Mouse (Mus musculus): ENCODE measurements around the gene Cdk5r2. TPM values are rescaled to one million over a fixed set of nuclear protein-coding genes. Genes with fewer than 3 reads are reported as not detected.
A peak's percentile ranks its signal among the peaks of the same experiment; 100 is the strongest.

Gene Cdk5r2
- total RNA-seq, 2 experiments from 2014 or later, result 384 to 481 TPM

DNA sequence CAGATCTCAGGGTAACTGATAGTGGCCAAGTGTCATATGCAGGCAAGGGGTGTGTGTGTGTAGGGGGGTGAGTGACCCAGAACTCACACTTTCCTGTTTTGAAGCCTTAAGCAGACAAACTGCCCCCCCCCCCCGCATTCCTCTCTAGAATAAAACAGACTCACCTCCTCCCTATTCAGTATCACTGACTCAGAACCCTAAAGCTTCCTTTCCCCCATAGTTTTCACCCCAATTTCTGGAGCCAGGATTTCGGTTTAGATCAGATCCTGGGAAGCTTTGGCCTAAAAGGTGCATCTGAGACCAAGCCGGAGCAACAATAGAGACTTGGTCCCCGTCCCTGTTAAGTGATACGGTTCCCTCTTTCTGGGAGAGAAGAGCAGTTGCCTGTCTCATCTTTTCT, 28.7 kb downstream of the Cdk5r2 start:
- intact Hi-C loops (cut with DNase I), result loop anchor here (2.0 kb wide), 1 partner anchor 133 kb away; no protein-coding TSS in a partner anchor
- DNase-seq (ENCODE audit: low spot score in 2 of 2), result no peak

DNA sequence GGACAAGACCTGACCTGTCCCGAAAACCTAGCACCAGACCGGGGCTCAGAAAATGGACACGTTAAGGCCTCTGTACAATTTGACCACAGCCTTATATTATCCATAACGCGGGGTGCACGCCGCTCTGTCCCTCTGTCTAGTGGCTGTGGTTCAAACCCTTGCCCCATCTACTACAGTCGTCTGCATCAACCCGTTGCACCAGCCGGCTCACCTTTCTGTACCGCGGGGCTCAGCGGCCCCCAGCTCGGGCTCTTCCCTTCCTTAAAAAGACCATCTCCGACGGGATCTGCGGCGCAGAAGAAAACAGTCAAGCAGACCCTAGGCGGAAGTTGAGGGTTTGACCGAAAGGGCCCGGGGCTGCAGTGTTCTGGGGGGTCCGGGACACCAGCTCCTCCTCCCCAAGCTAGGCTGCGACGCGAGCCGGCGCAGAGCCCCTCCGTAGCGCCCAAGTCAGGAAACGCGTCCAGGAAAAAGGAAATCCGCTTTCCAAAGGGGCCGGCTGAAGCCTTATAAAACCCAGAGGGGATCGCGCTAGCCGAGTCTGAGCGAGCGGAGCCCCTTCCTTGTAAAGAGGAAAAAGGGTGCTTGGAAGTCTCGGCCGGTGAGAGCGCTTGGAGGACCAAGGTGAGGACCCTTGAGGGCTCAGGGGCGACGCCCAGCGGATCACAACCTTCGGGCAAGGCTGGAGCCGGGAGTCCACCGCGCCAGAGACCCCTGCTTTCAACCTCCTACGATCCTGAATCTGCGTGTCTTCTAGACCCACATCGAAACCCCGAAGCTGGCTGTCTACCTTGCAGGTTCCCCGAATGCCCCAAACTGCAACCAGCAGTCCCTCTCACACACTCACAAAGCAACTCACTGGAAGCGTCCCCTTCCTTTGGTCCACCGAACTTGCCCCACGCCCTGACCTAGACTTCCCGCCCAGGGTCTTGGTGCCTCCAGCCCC, 29.7 kb downstream of the Cdk5r2 start:
- intact Hi-C loops (cut with DNase I), result no loop called here
- no peak for DNase-seq (ENCODE audit: low spot score in 2 of 2)

DNA sequence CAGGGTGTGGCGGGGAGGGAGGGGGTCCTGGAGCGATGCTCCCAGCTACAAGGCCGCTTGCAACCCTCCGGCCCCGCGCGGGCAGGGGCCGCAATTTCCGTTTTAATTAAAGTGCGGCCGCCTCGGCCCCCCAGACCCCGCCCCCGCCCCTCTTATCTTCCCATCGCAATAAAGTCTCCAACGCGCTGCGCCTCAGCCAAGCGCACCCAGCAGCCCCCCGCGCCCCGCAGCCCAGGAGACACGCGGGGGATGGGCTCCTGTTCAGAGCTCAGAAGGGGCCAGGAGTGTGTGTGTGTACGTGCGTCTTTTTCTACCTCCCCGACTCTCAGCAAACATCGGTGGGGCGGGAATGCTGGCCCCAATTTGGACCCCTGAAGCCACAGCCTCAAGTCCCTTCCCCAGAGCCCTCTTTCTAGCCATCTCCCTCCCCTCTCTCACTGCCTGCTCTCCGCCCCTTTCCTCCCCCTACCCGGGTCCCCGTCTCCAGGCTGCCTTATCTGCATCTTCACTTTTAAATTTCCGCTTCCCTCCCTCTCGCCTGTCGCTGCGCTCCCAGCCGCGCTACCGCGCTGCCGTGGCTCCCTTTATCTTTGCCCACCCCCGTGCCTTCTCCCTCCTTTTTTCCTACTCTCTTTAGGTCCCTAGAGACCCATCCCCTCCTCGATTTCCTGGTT, 30.8 kb downstream of the Cdk5r2 start, which contains the start of gene Fev:
TSS of gene Fev (minus strand) at position 51 of the 674 bp plus-strand sequence.
- intact Hi-C loops (cut with DNase I), result no loop called here

DNA sequence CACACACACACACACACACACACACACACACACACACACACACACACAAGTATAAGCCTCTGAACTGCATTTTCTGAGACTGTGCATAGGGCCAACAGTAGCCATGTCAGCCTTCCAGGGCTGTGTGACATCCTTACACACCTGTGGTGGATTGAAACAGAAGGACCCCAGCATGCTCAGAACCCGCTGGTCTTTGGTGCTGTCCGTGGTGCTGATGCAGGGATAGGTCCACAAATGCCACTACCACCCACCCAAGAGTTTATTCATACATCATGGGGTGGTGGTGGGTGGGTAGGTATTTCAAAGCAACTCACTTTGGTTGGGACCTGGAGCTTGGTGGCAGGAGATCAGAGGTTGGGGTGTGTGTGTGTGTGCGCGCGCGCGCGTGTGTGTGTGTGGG, 36.8 kb downstream of the Cdk5r2 start:
- intact Hi-C loops (cut with DNase I), result no loop called here
- no peak for DNase-seq (ENCODE audit: low spot score in 2 of 2)

More for the DNA sequence above, 30.8 kb downstream of the Cdk5r2 start, which contains the start of gene Fev:
- DNase-seq (ENCODE audit: low spot score in 2 of 2), result no peak

DNA sequence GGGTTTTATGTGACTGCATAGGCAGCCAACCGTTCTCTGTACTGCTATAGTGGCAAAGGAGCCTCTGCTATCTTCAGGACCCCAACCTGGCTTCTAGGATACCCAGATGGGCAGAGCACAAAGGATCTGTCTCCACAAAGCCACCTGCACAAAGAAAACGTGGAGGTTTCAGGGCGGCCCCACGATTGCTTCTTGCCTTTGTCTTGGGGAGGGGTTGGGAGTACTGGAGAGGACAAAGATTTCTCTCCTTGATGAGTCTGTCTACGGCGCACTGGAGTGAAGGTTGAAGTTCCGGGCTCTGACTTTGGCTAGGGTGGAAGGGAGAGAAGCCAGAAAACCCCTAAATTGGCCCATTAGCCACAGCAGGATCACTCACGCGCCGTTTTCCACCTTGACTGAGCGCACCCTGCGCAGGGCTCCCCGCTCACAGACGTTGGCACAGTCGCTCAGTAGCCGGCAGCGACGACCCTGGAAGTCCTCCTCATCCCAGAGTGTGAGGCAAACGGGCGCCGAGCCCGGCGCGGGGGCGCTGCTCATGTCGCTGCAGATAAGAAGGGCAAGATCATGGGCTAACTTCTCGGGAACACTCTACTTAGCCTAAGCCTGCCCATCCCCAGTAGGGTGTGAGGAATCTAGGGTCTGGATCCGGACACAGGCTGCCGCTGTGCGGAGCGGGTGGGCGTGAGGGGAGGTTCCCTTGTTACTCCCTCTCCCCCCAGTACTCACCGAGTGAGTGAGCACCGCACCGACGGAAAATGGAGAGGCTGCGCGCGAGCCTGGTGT, 37.8 kb downstream of the Cdk5r2 start:
- intact Hi-C loops (cut with DNase I), result no loop called here
- peak in 1 of 2 experiments; percentile 33 for DNase-seq (ENCODE audit: low spot score in 2 of 2)

DNA sequence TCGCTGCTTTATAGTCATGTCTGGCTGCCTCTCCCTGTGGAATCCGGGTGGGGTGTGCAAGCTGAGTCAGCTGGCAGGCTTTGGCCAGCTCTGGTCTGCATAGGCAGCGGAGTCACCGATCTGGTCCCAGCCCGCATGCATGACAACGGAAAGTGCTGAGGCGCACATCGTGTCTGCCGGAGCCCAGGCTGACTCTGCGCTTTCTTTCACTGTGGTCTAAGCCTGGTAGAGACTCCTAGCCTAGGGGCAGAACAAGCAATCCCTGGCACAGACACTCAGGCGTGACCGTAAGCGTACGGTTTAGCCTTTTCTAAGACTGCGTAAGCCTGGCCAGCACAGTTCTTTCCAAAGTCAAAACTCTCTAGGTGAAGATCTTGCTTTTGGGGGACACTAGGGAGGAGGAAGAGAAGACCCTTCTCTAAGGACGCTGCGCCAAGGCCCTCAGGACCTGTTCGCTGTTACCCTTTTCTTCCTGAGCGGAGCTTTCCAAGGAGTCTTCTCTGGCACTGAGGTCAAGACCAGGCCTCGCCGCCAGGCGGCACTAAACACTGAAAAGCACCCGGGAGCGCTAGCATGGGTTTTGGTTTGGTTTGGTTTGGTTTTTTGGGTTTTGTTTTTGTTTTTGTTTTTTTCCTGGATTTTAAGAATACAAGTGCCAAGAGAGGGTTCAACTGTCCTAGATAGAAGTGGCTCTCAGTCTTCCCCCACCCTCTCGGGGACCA, 38.6 kb downstream of the Cdk5r2 start, which contains the start of gene Cryba2:
TSS of gene Cryba2 (minus strand) at position 10 of the 722 bp plus-strand sequence.
- intact Hi-C loops (cut with DNase I), result no loop called here
- DNase-seq (ENCODE audit: low spot score in 2 of 2), result peak in 1 of 2 experiments; percentile 33

DNA sequence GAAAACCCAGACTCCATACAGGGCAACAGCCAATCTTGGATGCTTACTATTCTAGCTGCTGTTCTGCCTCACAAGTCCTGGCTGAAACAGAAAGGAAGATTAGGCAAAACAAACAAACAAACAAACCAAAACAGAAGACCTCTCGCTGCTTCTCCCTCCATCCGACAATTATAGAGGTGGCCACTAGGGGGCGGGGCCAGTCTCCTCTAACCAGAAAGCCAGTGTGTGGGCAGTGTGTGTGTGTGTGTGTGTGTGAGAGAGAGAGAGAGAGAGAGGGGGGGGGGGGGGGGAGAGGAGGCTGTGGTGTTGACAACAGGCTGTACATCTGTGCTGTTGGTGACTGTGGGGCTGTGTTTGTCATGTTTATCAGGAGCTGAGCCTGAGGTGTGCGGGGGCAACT, 40.2 kb downstream of the Cdk5r2 start:
- peak; percentile 47 to 68 for DNase-seq (ENCODE audit: low spot score in 2 of 2)
- intact Hi-C loops (cut with DNase I), result no loop called here

DNA sequence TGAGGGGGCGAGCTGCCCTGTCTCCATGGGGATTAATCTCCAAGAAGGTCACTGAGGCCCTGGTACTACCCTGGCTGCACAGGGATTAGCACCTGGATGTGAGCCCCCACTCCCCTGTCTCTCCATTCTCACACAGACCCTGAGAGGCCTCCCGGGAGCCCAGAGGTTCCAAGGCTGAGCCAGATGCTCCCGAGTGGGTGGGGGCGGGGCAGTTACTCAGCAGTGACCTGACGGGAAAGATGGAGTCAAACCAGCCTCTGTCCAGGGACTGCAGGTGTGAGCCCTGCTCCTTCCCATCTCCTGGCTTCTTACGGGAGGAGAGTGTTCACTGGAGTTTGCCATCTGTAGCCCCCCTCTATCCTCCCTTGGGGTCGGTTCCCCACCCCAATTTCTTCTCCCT, 43.2 kb downstream of the Cdk5r2 start:
- DNase-seq (ENCODE audit: low spot score in 2 of 2), result no peak
- intact Hi-C loops (cut with DNase I), result no loop called here

DNA sequence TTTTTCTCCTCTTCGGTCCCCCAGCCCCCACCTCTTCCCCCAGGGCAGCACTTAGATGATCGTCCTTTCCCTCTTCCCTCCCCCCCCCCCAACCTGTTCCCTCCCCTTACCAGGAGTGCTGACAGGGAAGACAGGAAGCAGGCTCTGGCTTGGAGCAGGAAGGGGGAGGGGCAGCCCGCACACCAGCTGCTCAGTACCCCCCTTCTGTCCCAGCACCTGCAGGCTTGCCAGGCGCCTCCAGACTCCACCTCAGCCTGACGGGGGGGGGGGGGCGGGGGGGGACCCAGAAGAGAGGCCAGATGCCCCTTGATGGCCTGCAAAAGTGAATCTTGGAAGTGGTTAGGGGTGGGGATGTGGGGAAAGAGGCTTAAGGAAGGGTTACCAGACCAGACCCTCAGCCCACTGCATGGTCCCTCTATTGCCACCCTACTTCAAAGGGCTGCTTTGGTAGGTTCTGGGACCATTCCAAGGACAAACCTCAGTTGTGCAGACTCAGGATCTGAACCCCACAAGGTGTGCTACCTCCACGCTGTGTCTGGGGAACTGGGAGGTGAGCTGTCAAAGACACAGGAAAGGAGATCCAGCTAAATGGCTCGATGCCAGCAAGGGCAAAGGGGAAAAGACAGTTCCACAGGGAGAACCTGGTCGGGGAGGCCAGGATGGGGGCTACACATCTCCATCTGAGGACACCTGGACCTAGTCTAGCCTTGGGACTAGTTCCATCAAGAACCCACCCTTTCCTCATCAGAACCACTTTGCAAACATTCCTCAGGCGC, 44.1 kb downstream of the Cdk5r2 start:
- intact Hi-C loops (cut with DNase I), result no loop called here
- DNase-seq (ENCODE audit: low spot score in 2 of 2), result no peak

DNA sequence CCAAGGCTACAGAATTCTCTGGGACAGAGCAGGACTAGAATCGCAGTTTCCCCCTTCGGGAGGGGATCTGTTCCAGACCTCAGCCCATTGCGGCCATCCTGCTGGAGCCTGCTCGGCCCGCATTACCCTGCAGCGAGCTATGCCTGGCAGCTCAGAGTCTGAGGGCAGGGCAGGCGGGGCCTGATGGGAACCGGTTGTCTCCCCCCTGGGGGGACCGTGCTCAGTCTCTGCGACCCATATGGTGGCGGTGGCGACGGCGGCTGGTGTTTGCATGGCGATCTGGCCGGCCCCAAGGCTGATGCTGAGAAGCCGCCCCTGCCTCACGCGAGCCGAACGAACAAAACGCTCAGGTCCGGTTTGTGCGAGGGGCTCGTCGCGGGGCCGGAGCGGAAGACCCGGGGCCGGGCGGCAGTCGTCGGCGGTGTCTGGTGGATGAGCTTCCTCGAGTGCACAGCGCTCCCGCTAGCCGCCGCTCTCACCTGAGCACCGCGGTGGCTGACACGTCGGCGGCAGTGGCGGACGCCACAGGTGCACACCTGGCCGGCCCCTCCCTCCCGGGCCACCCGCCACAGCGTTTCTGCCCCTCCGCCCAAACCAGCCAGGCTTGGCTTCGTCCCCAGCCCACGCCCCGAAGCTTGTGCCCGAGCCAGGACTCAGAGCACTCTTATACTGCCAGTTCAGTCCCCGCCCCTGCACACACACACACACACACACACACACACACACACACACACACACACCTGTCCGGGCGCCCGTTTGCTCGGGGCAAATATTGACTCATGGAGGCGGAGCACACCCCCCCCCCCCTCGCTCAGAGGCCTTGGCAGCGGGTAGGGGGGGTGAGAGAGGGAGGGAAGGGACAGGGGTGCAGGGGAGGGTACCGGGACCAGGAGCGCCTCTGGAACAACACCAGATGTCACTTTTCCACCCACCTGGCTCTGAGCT, 45.9 kb downstream of the Cdk5r2 start:
- intact Hi-C loops (cut with DNase I), result no loop called here
- no peak for DNase-seq (ENCODE audit: low spot score in 2 of 2)

DNA sequence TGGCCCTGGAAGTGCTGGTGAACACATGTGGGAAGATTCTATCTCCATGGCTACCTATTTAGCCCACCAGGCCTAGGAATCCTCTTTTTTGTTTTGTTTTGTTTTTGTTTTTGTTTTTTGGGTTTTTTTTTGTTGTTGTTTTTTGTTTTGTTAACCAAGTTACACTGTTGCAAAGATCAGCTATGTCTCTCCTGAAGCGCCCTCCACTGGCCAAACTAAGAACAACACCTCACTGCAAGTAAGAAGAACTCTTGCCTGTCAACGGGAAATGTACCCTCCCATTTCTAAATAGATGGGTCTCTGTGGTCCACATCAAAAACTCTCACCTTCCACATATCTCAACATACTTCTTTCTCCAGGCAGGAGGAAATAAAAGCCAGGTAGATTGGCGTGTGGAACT, 47.0 kb downstream of the Cdk5r2 start:
- DNase-seq (ENCODE audit: low spot score in 2 of 2), result peak in 1 of 2 experiments; percentile 43
- intact Hi-C loops (cut with DNase I), result no loop called here

DNA sequence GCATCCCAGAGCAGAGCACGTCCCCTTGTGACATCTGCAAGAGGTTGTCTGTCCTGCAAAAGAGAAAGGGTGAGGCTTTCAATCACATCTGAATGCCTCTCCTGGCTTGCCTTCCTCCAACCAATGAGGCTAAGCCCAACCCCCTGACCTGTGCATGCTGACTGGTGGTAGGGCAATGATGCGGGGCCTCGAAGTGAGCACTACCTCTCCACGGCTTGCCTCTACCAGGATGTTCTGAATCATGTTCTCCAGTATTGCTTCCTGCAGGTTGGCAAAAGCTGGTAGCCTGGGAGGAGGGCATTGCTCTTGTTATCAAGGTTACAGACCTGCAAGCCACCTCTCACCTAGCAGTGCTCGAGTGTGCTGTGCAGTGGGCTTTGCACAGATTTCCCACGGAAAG, 47.5 kb downstream of the Cdk5r2 start:
- DNase-seq (ENCODE audit: low spot score in 2 of 2), result no peak
- intact Hi-C loops (cut with DNase I), result no loop called here

Small RNA genes lying within 50 kb of the gene (microRNA-seq; reads per million reads assigned to microRNA genes)
- 157 reads per million, percentile 61 among the genes with 10 or more reads in this experiment for gene Mir375

Other genes with a start within 250 kb of the Cdk5r2 start
- gene Ttll4, start 193.2 kb upstream of the Cdk5r2 start, total RNA-seq (2021), result 10 to 100 TPM; 15.1 to 33.5 TPM
- 1 to 10 TPM; 2.3 to 3.3 TPM for gene Cyp27a1, start 141.4 kb upstream of the Cdk5r2 start, total RNA-seq (2021)
- gene Prkag3, start 105.7 kb upstream of the Cdk5r2 start, total RNA-seq (2021), result under 1 TPM in 1 of 2 experiments, not detected in 1; 0.14 TPM
- gene Wnt6, start 83.0 kb upstream of the Cdk5r2 start, total RNA-seq (2021), result 1 to 10 TPM; 1.4 to 4.0 TPM
- gene Wnt10a, start 63.4 kb upstream of the Cdk5r2 start, total RNA-seq (2021), result 10 to 100 TPM in 1 of 2 experiments, 1 to 10 TPM in 1; 8.5 to 12.7 TPM
- gene Fev, start 30.5 kb downstream of the Cdk5r2 start, total RNA-seq (2021), result not detected
- 1 to 10 TPM in 1 of 2 experiments, not detected in 1; 1.2 TPM for gene Cryba2, start 38.2 kb downstream of the Cdk5r2 start, total RNA-seq (2021)
- gene Cfap65, start 80.7 kb downstream of the Cdk5r2 start, total RNA-seq (2021), result 1 to 10 TPM; 1.7 to 2.6 TPM
- under 1 TPM; 0.37 to 0.48 TPM for gene Ihh, start 96.7 kb downstream of the Cdk5r2 start, total RNA-seq (2021)